Mouse (Mus musculus) liver, adult 2 months (tissue): ENCODE measurements at regions not wholly inside any gene's neighbourhood (a gene's known extent, or its start where the extent isn't known, plus 50 kb on each side); places are given as distances from the start of the nearest gene placed in this dataset.

Experiments
- CTCF ChIP-seq: fragments of 200-500 bp; IDR thresholded peaks from 2 replicates; pipeline ENCODE4 v1.5.1; 2011; ENCODE audit warnings: low read depth, low read length, control low read depth
- POLR2A ChIP-seq: fragments of 200-500 bp; IDR thresholded peaks from 2 replicates; pipeline ENCODE4 v1.6.1; 2011; ENCODE audit warnings: low read length, control low read depth; ENCODE audit not compliant: insufficient read depth; ENCODE audit errors: extremely low read depth

GRCm38 (mm10) chr1:80021866-80022265, 160.9 kb upstream of the Serpine2 start:
- TF ChIP-seq CTCF, result no peak
- no peak for TF ChIP-seq POLR2A
